Mouse (Mus musculus) kidney, embryonic 15.5 days (tissue): ENCODE measurements around the gene Podxl2. TPM values are rescaled to one million over a fixed set of nuclear protein-coding genes. Genes with fewer than 3 reads are reported as not detected.

Source experiments
- ATAC-seq: fragments of 200-750 bp; cut with Nextera tagmentation; replicated peaks from 2 replicates; pipeline ENCODE4 v1.8.0; 2017; ENCODE audit warnings: moderate TSS enrichment; ENCODE audit not compliant: low FRiP score
- H3K27ac ChIP-seq: fragments of 300-500 bp; sonication (generic); 2 replicates; pipeline ENCODE4 v1.5.1; 2015; ENCODE audit warnings: mild to moderate bottlenecking, inconsistent platforms
- H3K27me3 ChIP-seq: fragments of 300-500 bp; sonication (generic); 2 replicates; pipeline ENCODE4 v1.6.1; 2015; ENCODE audit warnings: inconsistent platforms
- H3K36me3 ChIP-seq: fragments of 300-500 bp; sonication (generic); 2 replicates; pipeline ENCODE4 v1.6.1; 2015; ENCODE audit warnings: inconsistent platforms
- H3K4me1 ChIP-seq: fragments of 300-500 bp; sonication (generic); 2 replicates; pipeline ENCODE4 v1.6.1; 2015; ENCODE audit warnings: inconsistent platforms
- H3K4me2 ChIP-seq: fragments of 300-500 bp; sonication (generic); 2 replicates; pipeline ENCODE4 v1.6.1; 2015; ENCODE audit warnings: moderate library complexity, mild to moderate bottlenecking, inconsistent platforms
- H3K4me3 ChIP-seq: fragments of 300-500 bp; sonication (generic); replicated peaks from 2 replicates; pipeline ENCODE4 v1.5.1; 2015; ENCODE audit warnings: mild to moderate bottlenecking, inconsistent platforms
- H3K9ac ChIP-seq: fragments of 300-500 bp; sonication (generic); 2 replicates; pipeline ENCODE4 v1.6.1; 2015; ENCODE audit warnings: mild to moderate bottlenecking, inconsistent platforms
- H3K9me3 ChIP-seq: fragments of 300-500 bp; sonication (generic); replicated peaks from 2 replicates; pipeline ENCODE4 v1.6.1; 2016; ENCODE audit warnings: inconsistent platforms
- WGBS: fragments of 180-500 bp; shearing (Covaris S2); methylation state at CpG from one replicate; pipeline ENCODE4 v1.1.7; 2015; ENCODE audit warnings: mixed read lengths; 5-methylcytosine and 5-hydroxymethylcytosine counted together
- polyA plus RNA-seq: library from polyadenylated mRNA; unstranded; fragments of >200 nt; fragmentation: Nextera tagmentation; extraction: Ambion mirVana; gene quantifications from 2 replicates; pipeline ENCODE4 v1.2.1, GENCODE M21; 2015

Podxl2 gene
- polyA plus RNA-seq, 1 experiment from 2014 or later: 55.0 TPM

DNA sequence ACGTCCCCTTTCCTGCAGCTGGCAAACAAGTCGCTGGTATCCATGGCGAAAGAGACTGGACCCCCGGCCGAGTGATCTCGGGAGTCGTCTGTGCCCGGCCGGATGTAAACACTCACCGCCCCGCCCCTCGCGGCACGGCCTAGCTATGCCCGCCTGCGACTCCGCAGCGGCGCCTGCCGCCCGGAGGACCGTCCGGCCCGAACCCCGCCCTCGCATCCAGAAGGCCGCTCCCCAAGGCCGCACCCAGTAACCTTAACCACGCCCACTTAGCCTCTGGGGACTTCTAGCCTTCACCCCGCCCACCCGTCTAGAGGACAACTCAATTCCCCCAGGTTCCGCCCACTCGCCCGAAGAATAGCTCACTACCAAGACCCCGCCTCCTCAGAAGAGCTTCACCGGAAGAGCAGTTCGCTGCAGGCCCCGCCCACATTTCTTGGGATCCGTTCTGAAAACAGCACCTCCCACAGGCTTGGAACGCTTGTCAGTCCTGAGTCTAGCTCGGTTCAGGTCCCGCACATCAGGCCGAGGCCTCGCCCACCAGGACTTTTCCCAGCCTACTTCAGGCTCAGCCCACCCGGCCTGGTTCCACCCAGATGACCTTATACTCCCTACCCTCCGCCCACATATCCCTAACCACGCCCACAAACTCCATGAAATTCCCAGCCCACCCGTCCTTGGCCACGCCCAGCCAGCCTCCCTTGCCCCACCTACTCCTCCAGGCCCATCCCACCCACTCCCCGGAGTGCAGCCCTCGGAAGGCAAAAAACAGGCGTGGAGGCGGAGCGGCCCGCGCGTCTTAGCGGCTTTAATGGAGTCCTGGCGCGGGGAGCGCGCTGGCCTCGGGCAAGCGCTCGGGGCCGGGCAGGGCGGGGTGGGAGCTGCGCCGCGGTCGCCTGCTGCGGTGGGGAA is 32.8 kb downstream of the Podxl2 start, which contains the start of gene Abtb1:
Gene Abtb1, minus strand, starts transcription at position 204 of the 909 bp plus-strand sequence.
- H3K36me3 ChIP-seq: peaks cover 25% of the 10 kb centered on the region
- H3K4me2 ChIP-seq: peak within 1 kb of the TSS; percentile 82
- H3K27ac ChIP-seq: peak within 1 kb of the TSS; percentile 93
- ATAC-seq: peak; percentile 96
- peak within 1 kb of the TSS; percentile 83 for H3K9ac ChIP-seq
- WGBS: under 1% methylated on average over 72 of the region's 72 CpGs
- H3K4me3 ChIP-seq: peak within 1 kb of the TSS; percentile 95
- no peaks in the 10 kb centered on the region for H3K9me3 ChIP-seq
- no peaks in the 10 kb centered on the region for H3K27me3 ChIP-seq
- peaks cover 19% of the 10 kb centered on the region for H3K4me1 ChIP-seq

DNA sequence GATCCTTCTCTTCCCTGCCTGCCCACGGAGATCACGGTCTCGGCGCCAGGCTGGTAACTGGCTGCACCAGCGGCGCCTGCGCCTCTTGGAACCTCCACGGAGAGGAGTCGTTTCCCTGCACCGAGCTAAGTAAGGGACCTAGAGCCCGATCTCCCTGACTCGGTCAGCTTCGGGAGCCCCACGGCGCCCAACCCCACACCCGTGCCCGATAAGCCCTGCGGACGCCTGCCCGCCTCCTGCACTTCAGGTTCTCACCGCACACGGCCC is 33.4 kb downstream of the Podxl2 start:
- ATAC-seq: no peak; the same call in 1 of the 2 replicates
- H3K9ac ChIP-seq: peak overlapping the region; percentile 81
- peaks cover 31% of the 10 kb centered on the region for H3K36me3 ChIP-seq
- H3K27me3 ChIP-seq: no peaks in the 10 kb centered on the region
- peak overlapping the region; percentile 95 for H3K4me3 ChIP-seq
- H3K4me2 ChIP-seq: peak overlapping the region; percentile 82
- no peaks in the 10 kb centered on the region for H3K9me3 ChIP-seq
- H3K27ac ChIP-seq: peak overlapping the region; percentile 93
- WGBS: under 1% methylated on average over 22 of the region's 22 CpGs
- peaks cover 19% of the 10 kb centered on the region for H3K4me1 ChIP-seq

DNA sequence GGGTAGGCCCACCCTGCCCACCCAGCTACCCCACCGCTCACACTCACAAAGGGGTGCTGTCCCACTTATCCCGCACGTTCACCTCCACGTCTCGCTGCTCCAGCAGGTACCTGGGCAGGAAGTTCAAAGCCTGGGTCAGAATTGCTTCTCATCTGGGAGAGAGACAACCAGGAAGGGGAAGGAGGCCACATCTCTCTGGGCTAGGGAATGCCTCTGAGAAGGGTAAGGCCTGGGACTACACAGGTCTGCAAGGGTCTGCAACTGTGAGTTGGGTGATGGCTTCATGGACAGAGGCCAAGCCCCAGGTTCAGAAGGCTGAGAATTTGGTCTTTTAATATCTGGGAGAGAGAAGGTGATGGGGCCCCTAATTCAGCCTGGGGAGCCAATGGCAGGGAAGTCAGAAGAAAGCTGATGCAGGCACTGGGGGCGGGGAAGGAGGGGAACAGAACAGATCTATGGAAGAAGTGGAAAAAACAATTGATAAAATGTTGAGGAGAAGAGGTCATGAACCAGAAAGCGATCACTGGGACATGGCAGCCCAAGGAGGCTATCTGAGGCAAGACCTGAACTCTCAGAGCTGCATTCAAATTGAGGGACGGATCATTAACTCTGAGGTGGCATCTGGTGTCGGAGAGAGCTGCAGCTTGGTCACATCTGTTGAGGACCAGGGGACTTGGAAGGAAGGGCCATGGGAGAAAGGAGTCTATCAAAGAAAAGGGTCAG is 33.9 kb downstream of the Podxl2 start:
- Histone ChIP-seq H3K9ac (peak overlapping the region; percentile 81), H3K4me3 (peak overlapping the region; percentile 95), H3K27ac (peak overlapping the region; percentile 93), H3K36me3 (peaks cover 36% of the 10 kb centered on the region), H3K27me3 (no peaks in the 10 kb centered on the region), H3K4me1 (peaks cover 19% of the 10 kb centered on the region), H3K4me2 (peak overlapping the region; percentile 82), H3K9me3 (no peaks in the 10 kb centered on the region)
- WGBS: 57% methylated on average over 9 of the region's 9 CpGs
- ATAC-seq: no peak

DNA sequence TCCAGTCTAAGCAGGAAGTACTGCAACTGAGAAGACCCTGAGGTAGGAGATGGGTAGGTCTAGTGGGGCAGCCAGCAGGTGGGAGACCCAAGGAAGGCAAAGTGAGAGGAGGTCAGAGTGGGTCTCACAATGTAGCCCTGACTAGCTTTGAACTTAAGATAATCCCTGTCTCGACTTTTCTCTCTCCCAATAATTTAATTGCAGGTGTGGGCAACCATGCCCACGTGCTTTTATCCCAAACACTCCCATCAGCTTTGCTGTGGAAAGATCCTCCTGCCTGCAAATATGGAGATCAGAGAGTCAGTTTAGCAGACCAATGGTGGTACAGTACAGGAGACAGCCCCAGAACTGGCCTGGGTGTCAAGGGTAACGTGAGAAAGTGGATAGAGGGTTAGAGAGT is 34.6 kb downstream of the Podxl2 start:
- Histone ChIP-seq H3K4me3 (peak overlapping the region; percentile 95; the same call in 1 of the 2 replicates), H3K9ac (no peak overlapping the region), H3K4me1 (peaks cover 19% of the 10 kb centered on the region), H3K27ac (no peak overlapping the region), H3K4me2 (peak overlapping the region; percentile 82), H3K9me3 (no peaks in the 10 kb centered on the region), H3K36me3 (peaks cover 43% of the 10 kb centered on the region), H3K27me3 (no peaks in the 10 kb centered on the region)
- WGBS: 85% methylated on average over 3 of the region's 3 CpGs
- no peak for ATAC-seq

DNA sequence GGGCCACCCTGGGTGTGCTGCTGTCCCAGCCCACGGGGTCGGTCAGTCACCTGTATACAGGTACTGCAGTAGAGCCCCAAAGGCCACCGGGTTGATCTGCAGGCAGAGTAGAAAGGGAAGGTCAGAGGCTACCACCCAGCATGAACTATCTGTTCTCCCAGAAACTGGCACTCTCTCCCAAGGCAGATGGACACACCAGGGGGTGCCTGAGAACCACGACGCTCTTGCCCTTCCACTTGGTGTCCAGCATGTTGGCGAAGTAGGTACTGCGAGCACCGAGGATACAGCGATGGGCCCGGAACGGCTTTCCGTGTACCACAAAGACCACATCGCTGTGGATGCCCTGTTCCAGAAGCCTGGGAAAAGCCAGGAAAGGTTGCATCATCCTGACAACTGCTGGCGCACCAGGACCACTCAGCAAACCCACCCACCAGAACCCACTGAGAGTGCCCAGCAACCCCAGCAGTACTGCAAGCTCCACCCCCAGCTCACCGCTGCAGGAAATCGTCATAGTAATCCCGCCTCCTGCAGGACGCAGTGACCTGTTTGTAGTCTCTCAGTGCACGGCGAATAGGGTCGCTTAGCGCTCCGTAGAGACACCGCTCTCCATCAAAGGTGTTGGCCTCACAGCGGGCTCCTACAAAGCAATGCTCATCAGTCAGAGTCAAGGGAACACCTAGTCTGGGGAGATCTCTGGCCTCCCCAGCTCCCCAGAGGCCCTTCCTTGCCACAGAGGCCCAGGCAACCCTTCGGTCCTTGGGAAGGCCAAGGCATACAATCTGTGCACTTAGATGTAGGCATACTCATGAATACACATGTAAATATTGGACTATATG is 35.5 kb downstream of the Podxl2 start:
- H3K9ac ChIP-seq: no peak overlapping the region
- H3K36me3 ChIP-seq: peaks cover 43% of the 10 kb centered on the region
- no peak overlapping the region for H3K4me3 ChIP-seq
- 86% methylated on average over 26 of the region's 26 CpGs for WGBS
- ATAC-seq: no peak
- H3K4me1 ChIP-seq: peaks cover 19% of the 10 kb centered on the region
- H3K27me3 ChIP-seq: no peaks in the 10 kb centered on the region
- no peaks in the 10 kb centered on the region for H3K9me3 ChIP-seq
- no peak overlapping the region for H3K4me2 ChIP-seq
- H3K27ac ChIP-seq: no peak overlapping the region

DNA sequence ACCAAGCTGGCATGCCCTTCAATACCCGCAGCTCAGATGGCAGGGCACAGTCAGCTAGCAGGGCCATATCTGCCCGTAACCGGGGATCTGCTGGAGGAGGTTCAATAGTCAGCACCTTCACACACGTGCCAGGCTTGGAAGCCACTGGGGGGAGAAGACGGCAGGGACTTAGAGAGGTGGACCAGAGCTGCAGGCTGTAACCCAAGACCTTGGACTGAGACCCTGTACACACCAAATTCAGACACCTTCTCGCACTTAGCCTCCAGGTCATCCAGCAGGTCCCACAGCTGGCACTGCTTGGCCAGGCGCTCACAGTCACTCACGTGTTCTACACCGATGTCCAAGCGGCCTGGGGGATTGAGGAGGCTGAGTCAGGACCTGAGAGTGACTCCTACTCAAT is 36.2 kb downstream of the Podxl2 start:
- 94% methylated on average over 10 of the region's 10 CpGs for WGBS
- no peak for ATAC-seq
- Histone ChIP-seq H3K9ac (no peak overlapping the region), H3K9me3 (no peaks in the 10 kb centered on the region), H3K27me3 (no peaks in the 10 kb centered on the region), H3K4me2 (no peak overlapping the region), H3K36me3 (peaks cover 43% of the 10 kb centered on the region), H3K4me1 (peaks cover 22% of the 10 kb centered on the region), H3K27ac (no peak overlapping the region), H3K4me3 (no peak overlapping the region)

DNA sequence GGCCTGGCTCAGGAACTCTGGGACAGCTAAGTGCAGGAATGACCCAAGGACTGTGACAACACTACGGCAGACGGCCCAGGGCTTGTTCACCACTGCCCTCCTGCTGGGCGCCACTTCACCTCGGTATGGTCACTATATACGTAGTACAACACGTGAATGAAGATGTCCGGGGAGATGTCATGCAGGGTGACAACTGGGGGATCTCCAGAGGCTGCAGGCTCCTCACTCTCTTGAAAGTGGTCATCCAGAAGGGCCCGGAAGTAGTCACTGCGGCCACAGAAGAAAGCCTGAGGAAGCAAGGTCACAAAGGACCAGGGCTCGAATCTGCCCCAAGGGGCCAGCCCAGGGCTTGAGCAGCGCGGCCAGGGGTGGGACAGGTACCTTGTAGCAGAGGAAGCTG is 36.8 kb downstream of the Podxl2 start:
- no peak overlapping the region for H3K4me3 ChIP-seq
- H3K4me1 ChIP-seq: peaks cover 20% of the 10 kb centered on the region
- H3K27me3 ChIP-seq: no peaks in the 10 kb centered on the region
- no peak overlapping the region for H3K27ac ChIP-seq
- WGBS: 90% methylated on average over 12 of the region's 12 CpGs
- H3K9ac ChIP-seq: no peak overlapping the region
- H3K4me2 ChIP-seq: no peak overlapping the region
- H3K9me3 ChIP-seq: no peaks in the 10 kb centered on the region
- ATAC-seq: no peak
- H3K36me3 ChIP-seq: peaks cover 43% of the 10 kb centered on the region

DNA sequence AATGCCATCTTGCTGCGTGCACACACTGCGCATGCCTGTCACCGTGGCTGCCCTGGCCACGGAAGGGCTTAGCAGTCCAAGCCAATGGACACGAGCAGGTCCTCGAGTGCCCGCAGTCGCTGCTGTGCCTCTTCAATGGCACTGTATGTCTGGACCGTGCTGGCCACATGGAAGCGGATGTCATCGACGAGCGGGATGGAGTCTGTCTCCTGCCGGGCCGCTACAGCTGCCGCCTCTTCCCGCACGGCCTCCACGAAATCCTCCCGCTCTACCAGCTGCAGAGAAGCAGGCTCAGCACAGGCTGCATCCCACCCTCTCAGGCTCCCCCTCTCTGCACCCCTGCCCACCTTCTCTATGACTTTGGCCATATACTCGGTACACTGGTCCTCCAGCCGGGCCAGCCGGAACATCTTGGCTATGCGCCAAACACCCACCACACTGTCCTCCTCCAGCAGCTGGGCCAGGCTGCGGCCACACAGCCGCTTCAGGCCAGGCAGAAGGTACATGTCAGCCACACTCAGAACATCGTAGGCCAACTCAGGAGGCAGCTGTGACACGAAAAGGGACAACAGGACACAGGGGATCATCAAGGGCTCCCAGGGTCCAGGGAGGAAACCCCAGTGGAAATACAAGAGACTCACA is 38.5 kb downstream of the Podxl2 start:
- H3K9me3 ChIP-seq: no peaks in the 10 kb centered on the region
- H3K4me2 ChIP-seq: no peak overlapping the region
- 84% methylated on average over 28 of the region's 28 CpGs for WGBS
- peaks cover 16% of the 10 kb centered on the region for H3K4me1 ChIP-seq
- peaks cover 43% of the 10 kb centered on the region for H3K36me3 ChIP-seq
- no peaks in the 10 kb centered on the region for H3K27me3 ChIP-seq
- H3K9ac ChIP-seq: no peak overlapping the region
- H3K4me3 ChIP-seq: no peak overlapping the region
- H3K27ac ChIP-seq: no peak overlapping the region
- no peak for ATAC-seq

DNA sequence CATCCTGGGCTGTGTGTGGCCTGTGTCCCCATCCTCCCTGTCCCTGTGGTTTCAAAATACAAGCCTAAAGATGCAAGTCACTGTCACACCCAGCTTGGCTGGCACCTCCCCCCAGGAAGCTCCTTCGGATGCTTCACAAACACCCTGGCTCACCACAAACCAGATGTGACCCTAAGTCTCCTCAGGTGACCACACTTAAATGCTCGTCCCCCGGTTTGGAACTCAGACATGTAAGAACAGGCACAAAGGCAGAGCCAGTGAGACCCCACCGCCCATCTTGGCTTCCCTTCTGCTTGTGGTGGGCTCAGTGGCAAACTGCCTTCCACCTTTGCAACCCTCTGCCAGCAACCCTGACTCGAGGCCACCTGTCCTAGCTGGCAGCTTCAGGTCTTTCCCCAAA is 39.8 kb downstream of the Podxl2 start:
- H3K4me3 ChIP-seq: no peak overlapping the region
- H3K27me3 ChIP-seq: no peaks in the 10 kb centered on the region
- no peak overlapping the region for H3K27ac ChIP-seq
- H3K9ac ChIP-seq: no peak overlapping the region
- no peak for ATAC-seq
- H3K4me1 ChIP-seq: peaks cover 6% of the 10 kb centered on the region
- peaks cover 43% of the 10 kb centered on the region for H3K36me3 ChIP-seq
- WGBS: 71% methylated on average over 5 of the region's 5 CpGs
- H3K4me2 ChIP-seq: no peak overlapping the region
- no peaks in the 10 kb centered on the region for H3K9me3 ChIP-seq

DNA sequence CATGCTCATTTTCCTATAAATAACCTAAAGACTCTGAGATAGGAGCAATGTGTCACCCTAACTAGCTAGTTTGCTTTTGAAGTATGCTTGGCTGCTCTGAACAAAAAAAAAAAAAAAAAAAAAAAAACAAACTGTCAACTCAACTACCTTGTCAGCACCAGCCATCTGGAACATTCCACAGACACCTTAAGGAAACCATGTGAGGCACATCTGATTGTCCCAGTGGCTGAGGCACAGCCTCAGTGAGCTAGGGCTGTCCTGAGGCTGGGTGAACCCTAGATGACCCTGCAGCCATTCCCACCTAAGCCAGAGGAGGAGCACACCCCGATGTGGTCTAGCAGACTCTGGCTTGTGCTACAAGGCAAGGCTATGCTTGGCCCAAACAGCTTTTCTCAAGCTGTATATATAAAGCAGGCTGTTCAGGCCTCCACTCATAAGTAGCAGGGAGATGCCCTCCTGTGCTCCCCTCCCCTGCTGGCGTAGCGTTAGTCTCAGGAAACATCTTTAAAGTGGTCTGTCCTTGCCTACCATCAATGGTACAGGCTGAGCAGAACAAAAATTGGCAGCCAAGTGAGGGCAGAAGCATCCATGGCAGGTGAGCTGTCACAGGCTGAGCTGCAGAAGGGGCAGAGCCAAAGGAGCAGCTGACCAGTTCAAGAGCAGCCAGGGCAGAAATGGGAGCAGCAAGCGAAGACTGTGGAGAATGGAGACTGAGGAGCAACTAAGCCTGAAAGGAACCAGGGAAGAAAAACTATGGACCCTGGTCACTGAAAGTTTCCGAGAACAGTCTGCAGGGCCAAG is 41.3 kb downstream of the Podxl2 start:
- Histone ChIP-seq H3K36me3 (peaks cover 32% of the 10 kb centered on the region), H3K27me3 (no peaks in the 10 kb centered on the region), H3K4me1 (peaks cover 9% of the 10 kb centered on the region), H3K9ac (no peak overlapping the region), H3K9me3 (no peaks in the 10 kb centered on the region), H3K4me3 (no peak overlapping the region), H3K4me2 (no peak overlapping the region), H3K27ac (peak overlapping the region; percentile 65)
- peak; percentile 38 for ATAC-seq
- WGBS: 77% methylated on average over 5 of the region's 5 CpGs

DNA sequence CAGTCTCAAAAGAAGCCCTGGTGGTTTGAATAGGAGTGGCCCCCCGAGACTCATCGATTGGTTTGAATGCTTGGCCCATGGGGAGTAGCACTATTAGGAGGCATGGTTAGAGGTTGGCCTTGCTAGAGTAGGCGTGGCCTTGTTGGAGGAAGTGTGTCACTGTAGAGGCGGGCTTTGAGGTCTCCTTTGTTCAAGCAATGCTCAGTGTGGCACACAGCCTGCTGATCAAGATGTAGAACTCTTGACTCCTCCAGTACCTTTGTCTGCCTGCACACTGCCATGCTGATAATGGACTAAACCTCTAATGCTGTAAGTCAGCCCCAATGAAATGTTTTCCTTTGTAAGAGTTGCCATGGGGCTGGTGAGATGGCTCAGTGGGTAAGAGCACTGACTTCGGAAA is 42.2 kb downstream of the Podxl2 start:
- H3K4me2 ChIP-seq: no peak overlapping the region
- WGBS: 82% methylated on average over 5 of the region's 5 CpGs

More for the DNA sequence above, 42.2 kb downstream of the Podxl2 start:
- Histone ChIP-seq H3K4me3 (no peak overlapping the region), H3K9ac (no peak overlapping the region), H3K4me1 (peaks cover 18% of the 10 kb centered on the region), H3K9me3 (no peaks in the 10 kb centered on the region), H3K27ac (no peak overlapping the region), H3K36me3 (peaks cover 24% of the 10 kb centered on the region), H3K27me3 (no peaks in the 10 kb centered on the region)
- ATAC-seq: no peak
